Mouse (Mus musculus) forebrain, embryonic 14.5 days (tissue): ENCODE measurements at regions not wholly inside any gene's neighbourhood (a gene's known extent, or its start where the extent isn't known, plus 50 kb on each side); places are given as distances from the start of the nearest gene placed in this dataset.

ENCODE experiments used
- ATAC-seq: fragments of 200-750 bp; cut with Nextera tagmentation; 2 replicates; pipeline ENCODE4 v1.8.0; 2017; ENCODE audit warnings: mild to moderate bottlenecking, moderate library complexity
- DNase-seq: peaks from one replicate; pipeline ENCODE4 v3.0.0-alpha.2; 2015; ENCODE audit warnings: low spot score
- H3K27ac ChIP-seq: fragments of 300-500 bp; sonication (generic); 2 replicates; pipeline ENCODE4 v1.5.1; 2014; ENCODE audit warnings: low read depth, mild to moderate bottlenecking, control low read depth, low read length, moderate library complexity
- H3K27me3 ChIP-seq: fragments of 300-500 bp; sonication (generic); replicated peaks from 2 replicates; pipeline ENCODE4 v1.6.1; 2014; ENCODE audit warnings: low read length, control low read depth, mixed read lengths; ENCODE audit not compliant: control insufficient read depth, insufficient read depth
- H3K36me3 ChIP-seq: fragments of 300-500 bp; sonication (generic); 2 replicates; pipeline ENCODE4 v1.6.1; 2014; ENCODE audit warnings: low read length, control low read depth; ENCODE audit not compliant: control insufficient read depth, insufficient read depth
- H3K4me1 ChIP-seq: fragments of 300-500 bp; sonication (generic); 2 replicates; pipeline ENCODE4 v1.6.1; 2014; ENCODE audit warnings: antibody characterized with exemption, low read length, control low read depth; ENCODE audit not compliant: control insufficient read depth, insufficient read depth
- H3K4me2 ChIP-seq: fragments of 300-500 bp; sonication (generic); 2 replicates; pipeline ENCODE4 v1.6.1; 2014; ENCODE audit warnings: mild to moderate bottlenecking, control low read depth, low read length
- H3K4me3 ChIP-seq: fragments of 300-500 bp; sonication (generic); 2 replicates; pipeline ENCODE4 v1.5.1; 2014; ENCODE audit warnings: low read depth, low read length, control low read depth
- H3K9ac ChIP-seq: fragments of 300-500 bp; sonication (generic); 2 replicates; pipeline ENCODE4 v1.6.1; 2014; ENCODE audit warnings: mild to moderate bottlenecking, low read length, control low read depth, moderate library complexity
- H3K9me3 ChIP-seq: fragments of 300-500 bp; sonication (generic); replicated peaks from 2 replicates; pipeline ENCODE4 v1.6.1; 2016; ENCODE audit warnings: low read length, control low read depth, mixed read lengths; ENCODE audit not compliant: control insufficient read depth
- WGBS: fragments of 180-500 bp; shearing (Covaris S2); extraction: QIAGEN DNeasy Blood & Tissue Kit; methylation state at CpG from one replicate; pipeline ENCODE4 v1.1.7; 2014; 5-methylcytosine and 5-hydroxymethylcytosine counted together

- Histone ChIP-seq H3K4me3 (no peak overlapping the region), H3K27ac (no peak overlapping the region), H3K4me1 (no peaks in the 10 kb centered on the region), H3K9ac (no peak overlapping the region), H3K27me3 (no peaks in the 10 kb centered on the region), H3K9me3 (no peaks in the 10 kb centered on the region), H3K4me2 (no peak overlapping the region), H3K36me3 (no peaks in the 10 kb centered on the region)
- no peak for ATAC-seq
- 86% methylated on average over 2 of the region's 2 CpGs for WGBS
- no peak for DNase-seq
Measured at GRCm38 (mm10) chr1:19647713-19648589, 439.2 kb downstream of the Tfap2b start.

- DNase-seq (no peak), ATAC-seq (no peak)
- Histone ChIP-seq H3K27me3 (no peaks in the 10 kb centered on the region), H3K4me3 (no peak overlapping the region), H3K27ac (no peak overlapping the region), H3K36me3 (no peaks in the 10 kb centered on the region), H3K4me1 (no peaks in the 10 kb centered on the region), H3K9ac (no peak overlapping the region), H3K9me3 (no peaks in the 10 kb centered on the region), H3K4me2 (no peak overlapping the region)
- WGBS: 81% methylated on average over 5 of the region's 5 CpGs
Measured at GRCm38 (mm10) chr1:19662142-19662541, 453.4 kb downstream of the Tfap2b start.

- Histone ChIP-seq H3K27me3 (no peaks in the 10 kb centered on the region), H3K27ac (no peak overlapping the region), H3K4me2 (no peak overlapping the region), H3K36me3 (no peaks in the 10 kb centered on the region), H3K4me3 (no peak overlapping the region), H3K9me3 (no peaks in the 10 kb centered on the region), H3K4me1 (no peaks in the 10 kb centered on the region), H3K9ac (no peak overlapping the region)
- ATAC-seq (no peak), DNase-seq (no peak)
- 89% methylated on average over 2 of the region's 2 CpGs for WGBS
Measured at GRCm38 (mm10) chr1:19662779-19663178, 454.1 kb downstream of the Tfap2b start.

GRCm38 (mm10) chr1:19673448-19674396 is 465.0 kb downstream of the Tfap2b start:
- DNase-seq: no peak
- H3K9me3 ChIP-seq: no peaks in the 10 kb centered on the region
- 42% methylated on average over 8 of the region's 8 CpGs for WGBS

GRCm38 (mm10) chr1:19674397-19674770 is 465.7 kb downstream of the Tfap2b start:
- H3K4me3 ChIP-seq: no peak overlapping the region
- DNase-seq: no peak
- no peaks in the 10 kb centered on the region for H3K36me3 ChIP-seq
- WGBS: 15% methylated on average over 3 of the region's 3 CpGs
- H3K4me2 ChIP-seq: no peak overlapping the region
- no peaks in the 10 kb centered on the region for H3K9me3 ChIP-seq
- H3K27me3 ChIP-seq: no peaks in the 10 kb centered on the region
- no peak overlapping the region for H3K9ac ChIP-seq
- H3K4me1 ChIP-seq: no peaks in the 10 kb centered on the region
- H3K27ac ChIP-seq: no peak overlapping the region
- ATAC-seq: no peak

More at GRCm38 (mm10) chr1:19673448-19674396, 465.0 kb downstream of the Tfap2b start:
- no peak overlapping the region for H3K27ac ChIP-seq
- no peak overlapping the region for H3K4me3 ChIP-seq
- no peak for ATAC-seq
- H3K36me3 ChIP-seq: no peaks in the 10 kb centered on the region
- H3K4me2 ChIP-seq: no peak overlapping the region
- H3K27me3 ChIP-seq: no peaks in the 10 kb centered on the region
- no peak overlapping the region for H3K9ac ChIP-seq
- H3K4me1 ChIP-seq: no peaks in the 10 kb centered on the region

GRCm38 (mm10) chr1:19681024-19681778 is 472.5 kb downstream of the Tfap2b start:
- no peaks in the 10 kb centered on the region for H3K36me3 ChIP-seq
- 56% methylated on average over 12 of the region's 12 CpGs for WGBS
- DNase-seq (no peak), ATAC-seq (no peak)
- no peaks in the 10 kb centered on the region for H3K4me1 ChIP-seq
- no peaks in the 10 kb centered on the region for H3K9me3 ChIP-seq
- H3K27me3 ChIP-seq: no peaks in the 10 kb centered on the region
- no peak overlapping the region for H3K4me2 ChIP-seq
- no peak overlapping the region for H3K9ac ChIP-seq
- H3K27ac ChIP-seq: no peak overlapping the region
- no peak overlapping the region for H3K4me3 ChIP-seq
